ENCODE assay signal across 9 mouse cellular contexts in genomic region chr10:119055199-119055785, GRCm38 (mm10).
DNase-seq lines count a peak whose midpoint lies in the region; ATAC-seq lines count a peak whose summit lies in the region.
"Had no signal": no experiment of that assay in that cellular context is flagged by ENCODE, and none has a peak within 500 bp of the region (broad histone marks: within the 10 kb centered on the region; RNA-seq: fewer than 3 reads in every experiment).

No protein-coding gene starts in this region.

- H3K27ac ChIP-seq in midbrain, embryonic 11.5 days (ENCODE audit: low read depth, low read length) = no peak overlapping the region
- H3K27ac ChIP-seq in midbrain, embryonic 10.5 days (replicated peaks) = no peak overlapping the region
- peak overlapping the region; percentile 37 for H3K27ac ChIP-seq in lung, embryonic 15.5 days
- H3K27ac ChIP-seq: liver, embryonic 13.5 days had no signal

- no peak for ATAC-seq in midbrain, embryonic 11.5 days (ENCODE audit: low FRiP score)
- peak; percentile 65; the same call in 1 of the 2 replicates for ATAC-seq in lung, embryonic 15.5 days (ENCODE audit: borderline replicate concordance, extremely low read depth, low FRiP score, low TSS enrichment)
- ATAC-seq in monocyte, adult 5-6 weeks (replicated peaks; ENCODE audit: insufficient number of reproducible peaks, low FRiP score, low TSS enrichment, poor library complexity, severe bottlenecking) = no peak

- WGBS in midbrain, embryonic 11.5 days = 83% methylated on average over 13 of the region's 13 CpGs
- WGBS in midbrain, embryonic 10.5 days = 88% methylated on average over 13 of the region's 13 CpGs
- 36% methylated on average over 13 of the region's 13 CpGs for WGBS in lung, embryonic 15.5 days

- H3K36me3 ChIP-seq in midbrain, embryonic 11.5 days (ENCODE audit: control insufficient read depth, insufficient read depth, low read length) = no peaks in the 10 kb centered on the region
- H3K36me3 ChIP-seq in midbrain, embryonic 10.5 days = no peaks in the 10 kb centered on the region
- H3K36me3 ChIP-seq in lung, embryonic 15.5 days = no peaks in the 10 kb centered on the region
- H3K36me3 ChIP-seq: liver, embryonic 13.5 days had no signal

- DNase-seq in midbrain, embryonic 11.5 days (ENCODE audit: low spot score, missing footprints) = peak; percentile 79
- DNase-seq in midbrain, embryonic 10.5 days (ENCODE audit: low spot score) = no peak
- DNase-seq in cerebellum, adult 11-12 months = peak; percentile 10
- peak; percentile 77 to 79 for DNase-seq in frontal cortex, postnatal 10 days (ENCODE audit: low spot score in 2 of 2)
- peak; percentile 66 to 74 for DNase-seq in kidney, postnatal 4 days
- DNase-seq in telencephalon, adult 2 months (ENCODE audit: low read depth, low spot score) = peak; percentile 63
- DNase-seq: liver, embryonic 13.5 days had no signal

- H3K4me2 ChIP-seq in midbrain, embryonic 11.5 days = no peak overlapping the region
- peak overlapping the region; percentile 38 for H3K4me2 ChIP-seq in lung, embryonic 15.5 days
- H3K4me2 ChIP-seq: liver, embryonic 13.5 days had no signal

- no peaks in the 10 kb centered on the region for H3K4me1 ChIP-seq in midbrain, embryonic 11.5 days (ENCODE audit: control insufficient read depth, insufficient read depth, low read length)
- H3K4me1 ChIP-seq in midbrain, embryonic 10.5 days = peaks cover 13% of the 10 kb centered on the region
- peaks cover 41% of the 10 kb centered on the region for H3K4me1 ChIP-seq in lung, embryonic 15.5 days
- H3K4me1 ChIP-seq: liver, embryonic 13.5 days had no signal

- no peaks in the 10 kb centered on the region for H3K9me3 ChIP-seq in midbrain, embryonic 11.5 days (ENCODE audit: control insufficient read depth, low read length)
- H3K9me3 ChIP-seq in midbrain, embryonic 10.5 days (replicated peaks) = no peaks in the 10 kb centered on the region
- no peaks in the 10 kb centered on the region for H3K9me3 ChIP-seq in lung, embryonic 15.5 days
- H3K9me3 ChIP-seq: liver, embryonic 13.5 days had no signal

- no peaks in the 10 kb centered on the region for H3K27me3 ChIP-seq in midbrain, embryonic 11.5 days (ENCODE audit: control insufficient read depth, insufficient read depth, low read length)
- no peaks in the 10 kb centered on the region for H3K27me3 ChIP-seq in midbrain, embryonic 10.5 days (ENCODE audit: low read depth, poor library complexity, severe bottlenecking)
- H3K27me3 ChIP-seq in lung, embryonic 15.5 days = no peaks in the 10 kb centered on the region
- H3K27me3 ChIP-seq: liver, embryonic 13.5 days had no signal

- H3K4me3 ChIP-seq in midbrain, embryonic 11.5 days (ENCODE audit: low read depth, low read length) = no peak overlapping the region
- H3K4me3 ChIP-seq in midbrain, embryonic 10.5 days = no peak overlapping the region
- H3K4me3 ChIP-seq in lung, embryonic 15.5 days = no peak overlapping the region
- H3K4me3 ChIP-seq: liver, embryonic 13.5 days had no signal

- H3K9ac ChIP-seq in midbrain, embryonic 11.5 days (ENCODE audit: low read length) = no peak overlapping the region
- no peak overlapping the region for H3K9ac ChIP-seq in lung, embryonic 15.5 days
- H3K9ac ChIP-seq: liver, embryonic 13.5 days had no signal
